Mouse (Mus musculus) intestine, postnatal 0 days (tissue): Measurements from ENCODE around the gene 0610012G03Rik. TPM values are rescaled to one million over a fixed set of nuclear protein-coding genes. Genes with fewer than 3 reads are reported as not detected.
A peak's percentile ranks its signal among the peaks of the same experiment; 100 is the strongest.
"Not testable (repeated sequence)": the region's sequence is repeated elsewhere in the genome, so short reads cannot be mapped to it uniquely, and the experiment has no call there.

Experiments
- ATAC-seq: fragments of 200-750 bp; cut with Nextera tagmentation; 2 replicates; pipeline ENCODE4 v1.8.0; 2017; ENCODE audit warnings: mild to moderate bottlenecking, moderate TSS enrichment, moderate library complexity
- H3K27ac ChIP-seq: fragments of 300-500 bp; sonication (generic); 2 replicates; pipeline ENCODE4 v1.5.1; 2014; ENCODE audit warnings: mild to moderate bottlenecking, low read depth, low read length, moderate library complexity
- H3K27me3 ChIP-seq: fragments of 300-500 bp; sonication (generic); replicated peaks from 2 replicates; pipeline ENCODE4 v1.6.1; 2014; ENCODE audit warnings: low read length, mixed read lengths; ENCODE audit not compliant: control insufficient read depth, insufficient read depth
- H3K36me3 ChIP-seq: fragments of 300-500 bp; sonication (generic); 2 replicates; pipeline ENCODE4 v1.6.1; 2014; ENCODE audit warnings: mild to moderate bottlenecking, moderate library complexity; ENCODE audit not compliant: control insufficient read depth, insufficient read depth
- H3K4me1 ChIP-seq: fragments of 300-500 bp; sonication (generic); replicated peaks from 2 replicates; pipeline ENCODE4 v1.6.1; 2014; ENCODE audit warnings: antibody characterized with exemption, low read length, mixed read lengths; ENCODE audit not compliant: control insufficient read depth, insufficient read depth
- H3K4me2 ChIP-seq: fragments of 300-500 bp; sonication (generic); replicated peaks from 2 replicates; pipeline ENCODE4 v1.6.1; 2014; ENCODE audit warnings: low read depth, mild to moderate bottlenecking, moderate library complexity
- H3K4me3 ChIP-seq: fragments of 300-500 bp; sonication (generic); 2 replicates; pipeline ENCODE4 v1.5.1; 2014; ENCODE audit warnings: low read depth, low read length
- H3K9ac ChIP-seq: fragments of 300-500 bp; sonication (generic); 2 replicates; pipeline ENCODE4 v1.6.1; 2014; ENCODE audit warnings: mild to moderate bottlenecking, low read depth, low read length
- H3K9me3 ChIP-seq: fragments of 300-500 bp; sonication (generic); 2 replicates; pipeline ENCODE4 v1.6.1; 2016; ENCODE audit warnings: mixed run types; ENCODE audit not compliant: control insufficient read depth
- CTCF ChIP-seq: sonication (generic); IDR thresholded peaks from 2 replicates; pipeline ENCODE4 v1.5.1; 2016; ENCODE audit warnings: low read depth, mild to moderate bottlenecking, control low read depth, antibody characterized with exemption, moderate library complexity
- WGBS: fragments of 180-500 bp; shearing (Covaris S2); extraction: QIAGEN DNeasy Blood & Tissue Kit; methylation state at CpG from one replicate; pipeline ENCODE4 v1.1.7; 2014; 5-methylcytosine and 5-hydroxymethylcytosine counted together
- polyA plus RNA-seq: library from polyadenylated mRNA; unstranded; fragments of >200 nt; fragmentation: Nextera tagmentation; extraction: Ambion mirVana; gene quantifications from 2 replicates; pipeline ENCODE4 v1.2.1, GENCODE M21; 2015

Gene 0610012G03Rik
- polyA plus RNA-seq, 1 experiment from 2014 or later: 214 TPM

GRCm38 (mm10) chr16:31979501-31979900, 31.2 kb upstream of the 0610012G03Rik start:
- Histone ChIP-seq H3K9me3 (no peaks in the 10 kb centered on the region), H3K27me3 (no peaks in the 10 kb centered on the region), H3K36me3 (peaks cover 51% of the 10 kb centered on the region), H3K4me1 (no peaks in the 10 kb centered on the region), H3K27ac (no peak overlapping the region), H3K4me2 (no peak overlapping the region), H3K4me3 (no peak overlapping the region), H3K9ac (no peak overlapping the region)
- WGBS: 94% methylated on average over 3 of the region's 3 CpGs
- no peak for ATAC-seq
- TF ChIP-seq CTCF: no peak

GRCm38 (mm10) chr16:31975258-31975657, 27.0 kb upstream of the 0610012G03Rik start:
- no peak overlapping the region for H3K27ac ChIP-seq
- no peak overlapping the region for H3K4me3 ChIP-seq
- no peak overlapping the region for H3K4me2 ChIP-seq
- TF ChIP-seq CTCF: no peak
- H3K27me3 ChIP-seq: no peaks in the 10 kb centered on the region
- no peak for ATAC-seq
- 89% methylated on average over 4 of the region's 4 CpGs for WGBS
- H3K9me3 ChIP-seq: no peaks in the 10 kb centered on the region
- H3K4me1 ChIP-seq: no peaks in the 10 kb centered on the region
- H3K9ac ChIP-seq: no peak overlapping the region
- H3K36me3 ChIP-seq: peaks cover 59% of the 10 kb centered on the region

- Histone ChIP-seq H3K9me3 (no peaks in the 10 kb centered on the region), H3K27me3 (no peaks in the 10 kb centered on the region), H3K9ac (no peak overlapping the region), H3K4me3 (no peak overlapping the region), H3K27ac (no peak overlapping the region), H3K4me2 (no peak overlapping the region), H3K4me1 (no peaks in the 10 kb centered on the region), H3K36me3 (peaks cover 53% of the 10 kb centered on the region)
- 83% methylated on average over 7 of the region's 7 CpGs for WGBS
- no peak for TF ChIP-seq CTCF
- ATAC-seq: no peak
Measured at GRCm38 (mm10) chr16:31963224-31963623, 14.9 kb upstream of the 0610012G03Rik start.

- H3K9me3 ChIP-seq: no peaks in the 10 kb centered on the region
- 0 out of 2 replicates have a peak, but pooled peaks cover 12% of the 10 kb centered on the region for H3K36me3 ChIP-seq
- H3K27me3 ChIP-seq: no peaks in the 10 kb centered on the region
- no peak for TF ChIP-seq CTCF
- peak overlapping the region; percentile 95 for H3K27ac ChIP-seq
- H3K4me2 ChIP-seq: peak overlapping the region; percentile 88
- under 1% methylated on average over 38 of the region's 38 CpGs for WGBS
- peak overlapping the region; percentile 92 for H3K4me3 ChIP-seq
- ATAC-seq: peak; percentile 55
- H3K4me1 ChIP-seq: 0 out of 2 replicates have a peak, but pooled peaks cover 3% of the 10 kb centered on the region
- H3K9ac ChIP-seq: peak overlapping the region; percentile 93
Measured at GRCm38 (mm10) chr16:31947901-31948316, 385 bp downstream of the 0610012G03Rik start.

GRCm38 (mm10) chr16:31947333-31947732, 961 bp downstream of the 0610012G03Rik start:
- H3K9ac ChIP-seq: peak overlapping the region; percentile 93; the same call in 1 of the 2 replicates
- peak overlapping the region; percentile 92 for H3K4me3 ChIP-seq
- H3K4me2 ChIP-seq: peak overlapping the region; percentile 88
- ATAC-seq: 0 out of 2 replicates have a peak, but pooled peaks have one; percentile 23
- H3K27ac ChIP-seq: peak overlapping the region; percentile 95; the same call in 1 of the 2 replicates
- WGBS: 16% methylated on average over 8 of the region's 8 CpGs
- 0 out of 2 replicates have a peak, but pooled peaks cover 12% of the 10 kb centered on the region for H3K36me3 ChIP-seq
- no peaks in the 10 kb centered on the region for H3K27me3 ChIP-seq
- H3K4me1 ChIP-seq: 0 out of 2 replicates have a peak, but pooled peaks cover 3% of the 10 kb centered on the region
- H3K9me3 ChIP-seq: no peaks in the 10 kb centered on the region
- TF ChIP-seq CTCF: no peak

- H3K9ac ChIP-seq, H3K9me3 ChIP-seq, H3K27me3 ChIP-seq, ATAC-seq, H3K4me3 ChIP-seq, H3K4me1 ChIP-seq, H3K27ac ChIP-seq: not testable (repeated sequence)
- 80% methylated on average over 6 of the region's 6 CpGs for WGBS
- 0 out of 2 replicates have a peak, but pooled peaks cover 12% of the 10 kb centered on the region for H3K36me3 ChIP-seq
- peak overlapping the region; percentile 88; the same call in 1 of the 2 replicates for H3K4me2 ChIP-seq
Measured at GRCm38 (mm10) chr16:31945986-31946385, 2.3 kb downstream of the 0610012G03Rik start.
